Mouse (Mus musculus) liver, postnatal 0 days (tissue): ENCODE results near the gene Hoxa2. TPM values are rescaled to one million over a fixed set of nuclear protein-coding genes. Genes with fewer than 3 reads are reported as not detected.

Source experiments
- ATAC-seq: fragments of 200-750 bp; cut with Nextera tagmentation; 2 replicates; pipeline ENCODE4 v1.8.0; 2017; ENCODE audit warnings: mild to moderate bottlenecking, moderate library complexity
- DNase-seq: peaks from one replicate; pipeline ENCODE4 v3.0.0-alpha.2; 2016
- H3K27ac ChIP-seq: fragments of 300-500 bp; sonication (generic); 2 replicates; pipeline ENCODE4 v1.5.1; 2014; ENCODE audit warnings: antibody characterized with exemption, moderate library complexity, mild to moderate bottlenecking, low read depth
- H3K27me3 ChIP-seq: fragments of 300-500 bp; sonication (generic); 2 replicates; pipeline ENCODE4 v1.6.1; 2014; ENCODE audit warnings: low read length, control low read depth, mixed read lengths; ENCODE audit not compliant: insufficient read depth
- H3K36me3 ChIP-seq: fragments of 300-500 bp; sonication (generic); replicated peaks from 2 replicates; pipeline ENCODE4 v1.6.1; 2014; ENCODE audit warnings: mild to moderate bottlenecking, control low read depth, low read length, moderate library complexity, mixed read lengths; ENCODE audit not compliant: insufficient read depth
- H3K4me1 ChIP-seq: fragments of 300-500 bp; sonication (generic); 2 replicates; pipeline ENCODE4 v1.6.1; 2014; ENCODE audit warnings: antibody characterized with exemption, mild to moderate bottlenecking, control low read depth; ENCODE audit not compliant: insufficient read depth
- H3K4me2 ChIP-seq: fragments of 300-500 bp; sonication (generic); 2 replicates; pipeline ENCODE4 v1.6.1; 2014; ENCODE audit warnings: low read depth, mild to moderate bottlenecking, low read length, moderate library complexity, mixed read lengths
- H3K4me3 ChIP-seq: fragments of 300-500 bp; sonication (generic); 2 replicates; pipeline ENCODE4 v1.5.1; 2014; ENCODE audit warnings: low read depth, low read length
- H3K9ac ChIP-seq: fragments of 300-500 bp; sonication (generic); replicated peaks from 2 replicates; pipeline ENCODE4 v1.6.1; 2014; ENCODE audit warnings: mild to moderate bottlenecking, moderate library complexity
- H3K9me3 ChIP-seq: fragments of 300-500 bp; sonication (generic); 2 replicates; pipeline ENCODE4 v1.6.1; 2016; ENCODE audit warnings: mild to moderate bottlenecking, control low read depth, low read length, mixed read lengths
- CTCF ChIP-seq: sonication (generic); IDR thresholded peaks from 2 replicates; pipeline ENCODE4 v1.5.1; 2016; ENCODE audit warnings: antibody characterized with exemption, low read depth
- EP300 ChIP-seq: IDR thresholded peaks from 2 replicates; pipeline ENCODE4 v1.6.1; 2016; ENCODE audit warnings: antibody characterized with exemption, low read depth, mild to moderate bottlenecking
- WGBS: fragments of 180-500 bp; shearing (Covaris S2); extraction: QIAGEN DNeasy Blood & Tissue Kit; methylation state at CpG from one replicate; pipeline ENCODE4 v1.1.7; 2014; ENCODE audit not compliant: insufficient replicate concordance; 5-methylcytosine and 5-hydroxymethylcytosine counted together
- polyA plus RNA-seq: library from polyadenylated mRNA; unstranded; fragments of >200 nt; fragmentation: Nextera tagmentation; extraction: Ambion mirVana; gene quantifications from 2 replicates; pipeline ENCODE4 v1.2.1, GENCODE M21; 2015

The Hoxa2 gene
- polyA plus RNA-seq, 1 experiment from 2014 or later: 0.39 TPM

DNA sequence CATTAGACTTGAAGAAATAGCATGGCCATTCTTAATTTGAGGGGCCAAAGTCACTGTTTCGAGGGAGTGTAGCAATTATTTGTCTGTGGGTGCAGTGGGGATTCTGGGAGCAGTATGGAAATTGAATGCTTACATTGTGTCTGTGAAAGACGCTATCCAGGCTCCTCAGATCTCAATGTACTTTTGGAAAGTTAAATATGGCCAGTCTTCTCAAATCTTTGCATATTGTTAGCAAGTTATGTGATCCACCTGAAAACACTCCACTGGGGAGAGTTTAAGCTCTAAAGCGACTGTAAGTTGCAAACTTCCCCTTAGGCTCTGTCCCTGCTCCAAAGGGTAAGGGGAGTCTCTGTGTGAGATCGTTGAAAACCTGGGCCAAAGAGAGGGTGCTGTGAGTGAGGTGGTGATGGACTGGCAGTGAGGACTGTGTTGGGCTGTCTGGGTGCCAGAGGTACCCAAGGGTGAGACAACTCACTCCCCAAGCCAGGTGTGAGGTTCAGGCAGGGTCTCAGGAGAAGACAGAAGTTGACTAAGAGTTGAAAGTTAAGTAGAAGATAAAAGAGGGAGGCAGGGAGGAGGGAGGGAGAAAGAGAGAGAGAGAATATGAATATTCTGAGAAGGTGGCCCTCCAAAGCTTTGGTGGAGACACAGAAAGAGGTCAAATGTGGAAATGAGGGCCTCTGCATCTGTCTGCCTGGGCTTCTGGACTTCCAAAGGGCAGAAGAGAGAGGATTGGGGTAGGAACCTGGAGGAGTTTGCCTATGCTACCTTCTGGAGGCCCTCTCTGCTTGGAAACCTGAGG, 42.5 kb upstream of the Hoxa2 start:
- WGBS: 35% methylated on average over 4 of the region's 4 CpGs
- H3K27ac ChIP-seq: no peak overlapping the region
- peaks cover 6% of the 10 kb centered on the region; the same call in 1 of the 2 replicates for H3K4me1 ChIP-seq
- DNase-seq: no peak
- no peak overlapping the region for H3K4me3 ChIP-seq
- no peak overlapping the region for H3K4me2 ChIP-seq
- no peaks in the 10 kb centered on the region for H3K36me3 ChIP-seq
- H3K27me3 ChIP-seq: peaks cover 95% of the 10 kb centered on the region
- H3K9me3 ChIP-seq: no peaks in the 10 kb centered on the region
- ATAC-seq: no peak
- no peak overlapping the region for H3K9ac ChIP-seq
- TF ChIP-seq EP300 (no peak), CTCF (no peak)

DNA sequence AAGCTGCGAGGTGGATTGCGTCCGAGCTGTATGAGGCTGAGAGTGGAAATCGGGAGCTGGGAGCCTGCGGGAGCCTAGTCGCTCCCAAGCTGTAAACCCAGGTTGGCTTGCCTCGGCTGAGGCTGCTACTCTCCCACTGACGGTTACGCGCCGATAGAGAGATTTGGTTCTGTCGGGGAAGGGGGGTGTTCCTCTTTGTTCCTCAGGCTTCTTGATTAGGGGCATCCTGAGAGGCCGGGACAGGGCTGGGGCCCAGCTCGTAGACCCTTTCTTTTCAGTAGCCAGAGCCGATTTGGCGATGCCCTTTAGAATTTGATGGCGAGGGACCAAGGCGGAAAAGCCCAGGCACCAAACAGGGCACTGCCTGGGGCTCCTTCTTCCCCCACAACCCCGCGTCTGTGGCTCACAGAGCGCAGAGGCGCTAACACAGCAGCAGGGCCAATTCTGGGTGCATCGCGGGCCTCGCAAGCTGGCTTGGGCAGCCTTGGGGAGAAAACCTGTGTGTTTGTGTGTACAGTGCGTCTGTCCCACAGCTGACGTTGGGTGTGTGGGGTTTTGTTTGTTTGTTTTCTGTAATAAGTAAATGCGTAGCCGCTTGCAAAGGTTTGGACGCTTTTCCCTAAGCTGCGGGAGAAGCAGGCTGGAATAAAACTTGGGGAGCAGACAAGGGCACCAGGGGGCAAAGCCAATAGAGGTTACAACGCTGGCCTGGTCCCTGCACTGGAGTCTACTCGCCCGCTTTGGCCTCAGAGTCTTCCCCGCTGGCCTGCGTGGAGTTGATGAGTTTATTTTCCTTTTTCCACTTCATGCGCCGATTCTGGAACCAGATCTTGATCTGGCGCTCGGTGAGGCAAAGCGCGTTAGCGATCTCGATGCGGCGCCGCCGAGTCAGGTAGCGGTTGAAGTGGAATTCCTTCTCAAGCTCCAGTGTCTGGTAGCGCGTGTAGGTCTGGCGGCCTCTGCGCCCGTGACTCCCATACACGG, 41.3 kb upstream of the Hoxa2 start:
- H3K9ac ChIP-seq: no peak overlapping the region
- 52% methylated on average over 55 of the region's 55 CpGs for WGBS
- H3K27me3 ChIP-seq: peaks cover 93% of the 10 kb centered on the region
- no peaks in the 10 kb centered on the region for H3K36me3 ChIP-seq
- TF ChIP-seq EP300 (no peak), CTCF (no peak)
- no peak overlapping the region for H3K27ac ChIP-seq
- H3K4me3 ChIP-seq: no peak overlapping the region
- ATAC-seq (no peak), DNase-seq (no peak)
- H3K9me3 ChIP-seq: no peaks in the 10 kb centered on the region
- H3K4me1 ChIP-seq: peaks cover 6% of the 10 kb centered on the region; the same call in 1 of the 2 replicates
- H3K4me2 ChIP-seq: no peak overlapping the region

DNA sequence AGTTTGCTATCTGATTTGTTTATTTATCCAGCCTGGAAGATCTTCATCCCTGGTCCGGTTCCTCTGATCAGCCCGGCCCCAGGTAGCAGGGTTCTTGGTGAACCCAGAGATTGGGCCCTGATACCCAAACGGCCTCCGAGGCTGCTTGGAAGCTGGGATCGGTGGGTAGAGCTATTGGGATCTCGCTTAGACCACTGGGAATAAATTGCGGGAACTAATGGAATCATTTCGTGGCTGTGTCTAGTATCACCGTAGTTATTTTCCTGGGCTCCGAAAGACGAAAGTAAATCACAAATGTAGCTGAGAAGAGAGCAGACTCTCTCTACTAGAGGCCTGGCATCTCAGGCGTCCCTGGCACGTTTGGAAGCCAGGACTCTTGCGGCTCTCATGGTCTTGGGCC, 40.6 kb upstream of the Hoxa2 start:
- 53% methylated on average over 14 of the region's 14 CpGs for WGBS
- no peak overlapping the region for H3K9ac ChIP-seq
- H3K4me3 ChIP-seq: no peak overlapping the region
- no peak overlapping the region for H3K4me2 ChIP-seq
- peaks cover 6% of the 10 kb centered on the region; the same call in 1 of the 2 replicates for H3K4me1 ChIP-seq
- H3K9me3 ChIP-seq: no peaks in the 10 kb centered on the region
- H3K27ac ChIP-seq: no peak overlapping the region
- no peaks in the 10 kb centered on the region for H3K36me3 ChIP-seq
- no peak for DNase-seq
- no peak for ATAC-seq
- peaks cover 93% of the 10 kb centered on the region for H3K27me3 ChIP-seq
- no peak for TF ChIP-seq EP300
- no peak for TF ChIP-seq CTCF

DNA sequence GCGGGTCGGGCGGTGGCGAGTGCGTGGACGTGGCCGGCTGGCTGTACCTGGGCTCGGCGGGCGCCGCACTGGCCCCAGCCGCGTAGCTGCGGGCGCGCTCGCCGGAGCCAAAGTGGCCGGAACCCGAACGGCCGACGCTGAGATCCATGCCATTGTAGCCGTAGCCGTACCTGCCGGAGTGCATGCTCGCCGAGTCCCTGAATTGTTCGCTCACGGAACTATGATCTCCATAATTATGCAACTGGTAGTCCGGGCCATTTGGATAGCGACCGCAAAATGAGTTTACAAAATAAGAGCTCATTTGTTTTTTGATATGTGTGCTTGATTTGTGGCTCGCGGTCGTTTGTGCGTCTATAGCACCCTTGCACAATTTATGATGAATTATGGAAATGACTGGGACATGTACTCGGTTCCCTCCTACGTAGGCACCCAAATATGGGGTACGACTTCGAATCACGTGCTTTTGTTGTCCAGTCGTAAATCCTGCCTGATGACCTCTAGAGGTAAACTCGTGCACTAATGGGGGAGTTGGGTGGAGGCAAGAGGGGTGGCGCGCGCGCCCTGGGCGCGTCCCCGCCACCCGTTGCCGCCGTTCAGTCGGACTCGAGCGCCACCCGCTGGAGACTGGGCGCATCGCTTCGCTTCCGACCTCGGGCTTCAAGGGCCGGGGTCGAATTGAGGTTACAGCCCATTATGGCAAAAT, 39.6 kb upstream of the Hoxa2 start, which contains the start of gene Hoxa5:
TSS of gene Hoxa5 (minus strand) at position 538 of the 703 bp plus-strand sequence.
- Histone ChIP-seq H3K4me1 (peaks cover 6% of the 10 kb centered on the region; the same call in 1 of the 2 replicates), H3K36me3 (no peaks in the 10 kb centered on the region), H3K27ac (peak within 1 kb of the TSS; percentile 22; the same call in 1 of the 2 replicates), H3K9me3 (no peaks in the 10 kb centered on the region), H3K4me3 (peak within 1 kb of the TSS; percentile 52), H3K27me3 (peaks cover 86% of the 10 kb centered on the region), H3K9ac (peak within 1 kb of the TSS; percentile 51), H3K4me2 (peak within 1 kb of the TSS; percentile 74)
- DNase-seq (peak; percentile 73), ATAC-seq (peak; percentile 74)
- WGBS: 4% methylated on average over 65 of the region's 65 CpGs
- peak; percentile 79 for TF ChIP-seq CTCF
- TF ChIP-seq EP300: no peak

DNA sequence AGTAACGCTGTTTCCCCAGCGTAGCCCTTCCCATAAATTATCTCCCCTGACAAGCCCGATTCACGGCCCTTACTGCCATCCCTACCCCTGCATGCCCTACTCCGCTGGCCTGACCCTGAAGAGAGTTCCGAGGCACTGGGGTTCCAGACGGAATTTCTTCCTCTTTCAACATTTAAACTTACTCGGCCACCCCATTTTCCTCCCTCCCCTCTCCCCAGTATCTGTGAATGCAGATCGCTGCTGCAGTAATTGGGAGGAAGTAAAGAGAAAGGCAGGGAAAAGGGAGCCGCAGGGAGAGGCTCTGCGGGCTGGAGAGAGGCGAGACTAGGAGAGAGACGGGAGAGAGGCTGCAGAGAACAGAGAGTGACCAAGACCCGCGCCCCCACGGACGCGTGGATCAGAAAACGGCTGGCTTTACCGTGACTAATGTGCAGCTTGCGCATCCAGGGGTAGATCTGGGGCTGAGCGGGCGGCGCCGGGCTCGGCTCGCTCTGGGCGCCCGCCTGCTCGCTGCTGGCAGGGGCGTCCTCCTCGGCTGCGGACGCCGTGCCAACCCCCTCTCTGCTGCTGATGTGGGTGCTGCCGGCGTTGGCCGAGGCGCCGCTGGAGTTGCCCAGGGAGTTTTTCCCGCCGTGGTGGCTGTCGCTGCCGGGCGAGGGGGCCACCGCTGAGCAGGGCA, 38.9 kb upstream of the Hoxa2 start:
- Histone ChIP-seq H3K4me3 (peak overlapping the region; percentile 52), H3K9ac (peak overlapping the region; percentile 51), H3K27me3 (peaks cover 84% of the 10 kb centered on the region), H3K36me3 (no peaks in the 10 kb centered on the region), H3K9me3 (no peaks in the 10 kb centered on the region), H3K27ac (peak overlapping the region; percentile 22; the same call in 1 of the 2 replicates), H3K4me1 (peaks cover 6% of the 10 kb centered on the region; the same call in 1 of the 2 replicates), H3K4me2 (peak overlapping the region; percentile 74)
- 14% methylated on average over 40 of the region's 46 CpGs for WGBS
- DNase-seq (no peak), ATAC-seq (peak; percentile 19; the same call in 1 of the 2 replicates)
- TF ChIP-seq EP300 (no peak), CTCF (no peak)
